Mouse (Mus musculus): ENCODE measurements around the gene Elp5. TPM values are rescaled to one million over a fixed set of nuclear protein-coding genes. Genes with fewer than 3 reads are reported as not detected.

The Elp5 gene
- polyA plus RNA-seq, 1 experiment from 2014 or later = 168 TPM

DNA sequence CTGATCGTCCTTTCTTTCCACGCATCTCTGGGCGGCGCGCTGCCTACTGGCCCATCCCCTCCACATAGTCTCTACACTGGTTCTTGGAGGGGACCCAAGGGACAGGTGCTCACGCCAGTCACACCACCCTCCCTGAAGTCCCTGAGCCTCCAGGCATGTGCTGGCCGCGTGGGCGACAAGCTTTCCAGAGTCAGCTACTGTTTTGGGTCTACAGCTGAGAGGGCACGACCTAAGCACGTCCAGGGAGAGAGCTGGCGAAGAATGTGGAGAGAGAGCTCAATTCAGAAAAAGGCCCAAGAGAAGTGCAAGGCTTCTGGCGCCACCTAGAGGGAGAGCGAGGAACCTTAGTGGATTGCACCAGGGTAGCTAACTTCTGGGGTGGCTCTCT, 33.6 kb downstream of the Elp5 start:
- H3K4me2 ChIP-seq (ENCODE audit: low read depth) = peak overlapping the region; percentile 41
- ATAC-seq (ENCODE audit: insufficient read depth, low FRiP score, low TSS enrichment) = peak; percentile 54
- H3K27me3 ChIP-seq (ENCODE audit: control insufficient read depth, insufficient read depth, low read length) = no peaks in the 10 kb centered on the region
- H3K4me3 ChIP-seq (ENCODE audit: low read depth, low read length) = peak overlapping the region; percentile 30
- H3K27ac ChIP-seq (ENCODE audit: low read depth, low read length) = peak overlapping the region; percentile 75
- H3K36me3 ChIP-seq (ENCODE audit: control insufficient read depth, insufficient read depth, low read length) = no peaks in the 10 kb centered on the region
- H3K9me3 ChIP-seq (ENCODE audit: control insufficient read depth, low read length) = no peaks in the 10 kb centered on the region
- DNase-seq (ENCODE audit: low spot score) = peak; percentile 88
- H3K9ac ChIP-seq (ENCODE audit: low read length) = peak overlapping the region; percentile 69
- under 1% methylated on average over 14 of the region's 14 CpGs for WGBS
- H3K4me1 ChIP-seq (ENCODE audit: control insufficient read depth, insufficient read depth, low read length) = peaks cover 5% of the 10 kb centered on the region; the same call in 1 of the 2 replicates

GRCm38 (mm10) chr11:69948066-69948762, 34.1 kb downstream of the Elp5 start, which contains the start of gene Slc2a4:
Gene Slc2a4, minus strand, starts transcription at chr11:69948188.
- WGBS = 0% methylated on average over 34 of the region's 34 CpGs

GRCm38 (mm10) chr11:69947337-69948065, 34.8 kb downstream of the Elp5 start:
- H3K4me3 ChIP-seq (ENCODE audit: low read depth, low read length) = peak overlapping the region; percentile 30
- ATAC-seq (ENCODE audit: insufficient read depth, low FRiP score, low TSS enrichment) (peak; percentile 32), DNase-seq (ENCODE audit: low spot score) (peak; percentile 70)
- WGBS = 2% methylated on average over 29 of the region's 29 CpGs
- peak overlapping the region; percentile 41 for H3K4me2 ChIP-seq (ENCODE audit: low read depth)
- H3K27ac ChIP-seq (ENCODE audit: low read depth, low read length) = peak overlapping the region; percentile 1; the same call in 1 of the 2 replicates
- H3K27me3 ChIP-seq (ENCODE audit: control insufficient read depth, insufficient read depth, low read length) = no peaks in the 10 kb centered on the region
- H3K9me3 ChIP-seq (ENCODE audit: control insufficient read depth, low read length) = no peaks in the 10 kb centered on the region
- H3K36me3 ChIP-seq (ENCODE audit: control insufficient read depth, insufficient read depth, low read length) = no peaks in the 10 kb centered on the region
- H3K9ac ChIP-seq (ENCODE audit: low read length) = peak overlapping the region; percentile 69; the same call in 1 of the 2 replicates
- peaks cover 5% of the 10 kb centered on the region; the same call in 1 of the 2 replicates for H3K4me1 ChIP-seq (ENCODE audit: control insufficient read depth, insufficient read depth, low read length)

More at GRCm38 (mm10) chr11:69948066-69948762, 34.1 kb downstream of the Elp5 start, which contains the start of gene Slc2a4:
- Histone ChIP-seq H3K4me1 (ENCODE audit: control insufficient read depth, insufficient read depth, low read length) (peaks cover 5% of the 10 kb centered on the region; the same call in 1 of the 2 replicates), H3K27ac (ENCODE audit: low read depth, low read length) (peak within 1 kb of the TSS; percentile 75), H3K4me3 (ENCODE audit: low read depth, low read length) (peak within 1 kb of the TSS; percentile 30), H3K9ac (ENCODE audit: low read length) (peak within 1 kb of the TSS; percentile 69), H3K4me2 (ENCODE audit: low read depth) (peak within 1 kb of the TSS; percentile 41), H3K9me3 (ENCODE audit: control insufficient read depth, low read length) (no peaks in the 10 kb centered on the region), H3K27me3 (ENCODE audit: control insufficient read depth, insufficient read depth, low read length) (no peaks in the 10 kb centered on the region), H3K36me3 (ENCODE audit: control insufficient read depth, insufficient read depth, low read length) (no peaks in the 10 kb centered on the region)
- peak; percentile 95 for DNase-seq (ENCODE audit: low spot score)
- ATAC-seq (ENCODE audit: insufficient read depth, low FRiP score, low TSS enrichment) = peak; percentile 94

DNA sequence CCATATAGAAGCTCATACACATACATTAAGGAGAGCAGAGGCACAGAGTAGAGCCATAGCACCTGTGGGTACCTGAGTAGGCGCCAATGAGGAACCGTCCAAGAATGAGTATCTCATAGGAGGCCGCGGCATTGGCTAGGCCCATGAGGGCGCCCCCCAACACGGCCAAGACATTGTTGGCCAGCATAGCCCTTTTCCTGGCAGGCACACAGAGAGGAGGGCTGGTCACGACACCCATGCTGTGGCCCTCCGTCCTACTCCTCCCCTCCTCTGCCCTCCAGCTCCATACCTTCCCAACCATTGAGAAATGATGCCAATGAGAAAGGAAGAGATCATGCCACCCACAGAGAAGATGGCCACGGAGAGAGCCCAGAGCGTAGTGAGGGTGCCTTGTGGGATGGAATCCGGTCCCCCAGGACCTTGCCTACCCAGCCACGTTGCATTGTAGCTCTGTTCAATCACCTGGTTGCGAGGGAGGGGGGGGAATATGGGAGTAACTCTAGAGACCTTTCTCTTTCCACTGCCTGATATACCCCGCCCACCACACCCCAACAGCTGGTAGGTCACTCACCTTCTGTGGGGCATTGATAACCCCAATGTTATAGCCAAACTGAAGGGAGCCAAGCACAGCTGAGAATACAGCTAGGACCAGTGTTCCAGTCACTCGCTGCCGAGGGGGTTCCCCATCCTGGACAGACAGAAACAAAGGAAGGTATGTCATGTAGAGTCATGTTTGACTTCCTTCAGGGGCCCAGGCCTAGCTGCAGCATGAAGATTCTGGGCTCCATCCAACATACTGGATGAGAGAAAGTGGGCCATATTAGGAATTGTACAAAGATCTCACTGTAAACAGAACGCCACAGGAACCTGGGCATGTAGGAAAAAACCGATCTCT, 36.1 kb downstream of the Elp5 start:
- peaks cover 5% of the 10 kb centered on the region; the same call in 1 of the 2 replicates for H3K4me1 ChIP-seq (ENCODE audit: control insufficient read depth, insufficient read depth, low read length)
- 0 out of 2 replicates have a peak overlapping the region, but pooled peaks have one; percentile 30 for H3K4me3 ChIP-seq (ENCODE audit: low read depth, low read length)
- H3K4me2 ChIP-seq (ENCODE audit: low read depth) = peak overlapping the region; percentile 41
- no peaks in the 10 kb centered on the region for H3K36me3 ChIP-seq (ENCODE audit: control insufficient read depth, insufficient read depth, low read length)
- no peak for DNase-seq (ENCODE audit: low spot score)
- H3K27ac ChIP-seq (ENCODE audit: low read depth, low read length) = no peak overlapping the region
- no peak for ATAC-seq (ENCODE audit: insufficient read depth, low FRiP score, low TSS enrichment)
- H3K27me3 ChIP-seq (ENCODE audit: control insufficient read depth, insufficient read depth, low read length) = no peaks in the 10 kb centered on the region
- no peak overlapping the region for H3K9ac ChIP-seq (ENCODE audit: low read length)
- 89% methylated on average over 18 of the region's 18 CpGs for WGBS
- no peaks in the 10 kb centered on the region for H3K9me3 ChIP-seq (ENCODE audit: control insufficient read depth, low read length)

DNA sequence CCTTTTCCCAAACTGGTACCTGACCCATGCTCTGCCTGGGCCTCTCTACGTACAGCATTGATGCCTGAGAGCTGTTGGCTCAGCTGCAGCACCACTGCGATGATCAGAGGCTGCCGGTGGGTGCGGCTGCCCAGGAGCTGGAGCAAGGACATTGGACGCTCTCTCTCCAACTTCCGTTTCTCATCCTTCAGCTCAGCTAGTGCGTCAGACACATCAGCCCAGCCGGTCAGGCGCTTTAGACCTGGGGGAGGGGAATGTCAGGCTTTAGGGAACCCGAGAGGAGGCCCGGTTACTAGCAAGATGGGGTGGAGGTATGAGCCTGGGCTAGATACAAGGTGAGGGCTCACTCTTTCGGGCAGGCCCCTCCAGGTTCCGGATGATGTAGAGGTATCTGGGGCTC, 37.1 kb downstream of the Elp5 start:
- WGBS = 82% methylated on average over 13 of the region's 13 CpGs
- peaks cover 5% of the 10 kb centered on the region; the same call in 1 of the 2 replicates for H3K4me1 ChIP-seq (ENCODE audit: control insufficient read depth, insufficient read depth, low read length)
- H3K4me3 ChIP-seq (ENCODE audit: low read depth, low read length) = no peak overlapping the region
- no peaks in the 10 kb centered on the region for H3K36me3 ChIP-seq (ENCODE audit: control insufficient read depth, insufficient read depth, low read length)
- ATAC-seq (ENCODE audit: insufficient read depth, low FRiP score, low TSS enrichment) (no peak), DNase-seq (ENCODE audit: low spot score) (no peak)
- no peak overlapping the region for H3K27ac ChIP-seq (ENCODE audit: low read depth, low read length)
- no peak overlapping the region for H3K9ac ChIP-seq (ENCODE audit: low read length)
- no peaks in the 10 kb centered on the region for H3K27me3 ChIP-seq (ENCODE audit: control insufficient read depth, insufficient read depth, low read length)
- H3K4me2 ChIP-seq (ENCODE audit: low read depth) = no peak overlapping the region
- H3K9me3 ChIP-seq (ENCODE audit: control insufficient read depth, low read length) = no peaks in the 10 kb centered on the region

DNA sequence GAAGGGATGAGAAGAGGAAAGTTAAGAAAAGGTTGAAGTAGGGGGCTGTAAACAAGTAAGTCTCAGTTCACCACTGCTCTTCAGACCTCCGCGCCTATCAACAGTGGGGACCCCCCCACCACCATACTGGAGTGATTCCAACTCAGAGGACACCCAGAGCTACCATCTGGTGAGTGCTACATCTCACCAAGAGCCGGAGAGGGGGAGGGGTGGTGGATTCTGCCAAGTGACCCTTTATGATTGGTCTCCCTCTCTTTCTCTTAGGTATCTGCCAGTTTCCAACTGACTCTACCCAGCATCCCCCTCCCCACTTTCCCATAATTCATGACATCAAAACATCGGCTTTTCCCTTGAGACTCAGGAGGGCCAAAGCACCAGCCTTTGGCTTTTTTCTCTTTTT, 41.4 kb downstream of the Elp5 start:
- 76% methylated on average over 4 of the region's 4 CpGs for WGBS
- no peaks in the 10 kb centered on the region for H3K36me3 ChIP-seq (ENCODE audit: control insufficient read depth, insufficient read depth, low read length)
- ATAC-seq (ENCODE audit: insufficient read depth, low FRiP score, low TSS enrichment) (no peak), DNase-seq (ENCODE audit: low spot score) (no peak)
- no peaks in the 10 kb centered on the region for H3K9me3 ChIP-seq (ENCODE audit: control insufficient read depth, low read length)
- H3K27me3 ChIP-seq (ENCODE audit: control insufficient read depth, insufficient read depth, low read length) = peaks cover 27% of the 10 kb centered on the region
- peaks cover 8% of the 10 kb centered on the region; the same call in 1 of the 2 replicates for H3K4me1 ChIP-seq (ENCODE audit: control insufficient read depth, insufficient read depth, low read length)
- H3K4me3 ChIP-seq (ENCODE audit: low read depth, low read length) = no peak overlapping the region
- no peak overlapping the region for H3K9ac ChIP-seq (ENCODE audit: low read length)
- H3K4me2 ChIP-seq (ENCODE audit: low read depth) = no peak overlapping the region
- no peak overlapping the region for H3K27ac ChIP-seq (ENCODE audit: low read depth, low read length)

GRCm38 (mm10) chr11:69939731-69940130, 42.6 kb downstream of the Elp5 start:
- Histone ChIP-seq H3K4me3 (ENCODE audit: low read depth, low read length) (no peak overlapping the region), H3K9ac (ENCODE audit: low read length) (no peak overlapping the region), H3K4me2 (ENCODE audit: low read depth) (no peak overlapping the region), H3K27ac (ENCODE audit: low read depth, low read length) (no peak overlapping the region), H3K4me1 (ENCODE audit: control insufficient read depth, insufficient read depth, low read length) (peaks cover 12% of the 10 kb centered on the region; the same call in 1 of the 2 replicates), H3K27me3 (ENCODE audit: control insufficient read depth, insufficient read depth, low read length) (peaks cover 32% of the 10 kb centered on the region), H3K36me3 (ENCODE audit: control insufficient read depth, insufficient read depth, low read length) (no peaks in the 10 kb centered on the region), H3K9me3 (ENCODE audit: control insufficient read depth, low read length) (no peaks in the 10 kb centered on the region)
- ATAC-seq (ENCODE audit: insufficient read depth, low FRiP score, low TSS enrichment) = no peak
- DNase-seq (ENCODE audit: low spot score) = no peak
- WGBS = 95% methylated on average over 17 of the region's 17 CpGs

- H3K27me3 ChIP-seq (ENCODE audit: control insufficient read depth, insufficient read depth, low read length) = peaks cover 32% of the 10 kb centered on the region
- WGBS = 72% methylated on average over 5 of the region's 5 CpGs
- DNase-seq (ENCODE audit: low spot score) (no peak), ATAC-seq (ENCODE audit: insufficient read depth, low FRiP score, low TSS enrichment) (no peak)
- H3K27ac ChIP-seq (ENCODE audit: low read depth, low read length) = no peak overlapping the region
- peaks cover 12% of the 10 kb centered on the region; the same call in 1 of the 2 replicates for H3K4me1 ChIP-seq (ENCODE audit: control insufficient read depth, insufficient read depth, low read length)
- no peaks in the 10 kb centered on the region for H3K9me3 ChIP-seq (ENCODE audit: control insufficient read depth, low read length)
- no peak overlapping the region for H3K9ac ChIP-seq (ENCODE audit: low read length)
- no peak overlapping the region for H3K4me3 ChIP-seq (ENCODE audit: low read depth, low read length)
- H3K36me3 ChIP-seq (ENCODE audit: control insufficient read depth, insufficient read depth, low read length) = no peaks in the 10 kb centered on the region
- no peak overlapping the region for H3K4me2 ChIP-seq (ENCODE audit: low read depth)
Observed at GRCm38 (mm10) chr11:69939181-69939580, 43.1 kb downstream of the Elp5 start.

Data from neural tube, embryonic 11.5 days (tissue).